Mouse (Mus musculus): ENCODE results near the gene Gm45140. TPM values are rescaled to one million over a fixed set of nuclear protein-coding genes. Genes with fewer than 3 reads are reported as not detected.
A peak's percentile ranks its signal among the peaks of the same experiment; 100 is the strongest.

The Gm45140 gene
- polyA plus RNA-seq, 1 experiment from 2014 or later = 2.8 TPM

DNA sequence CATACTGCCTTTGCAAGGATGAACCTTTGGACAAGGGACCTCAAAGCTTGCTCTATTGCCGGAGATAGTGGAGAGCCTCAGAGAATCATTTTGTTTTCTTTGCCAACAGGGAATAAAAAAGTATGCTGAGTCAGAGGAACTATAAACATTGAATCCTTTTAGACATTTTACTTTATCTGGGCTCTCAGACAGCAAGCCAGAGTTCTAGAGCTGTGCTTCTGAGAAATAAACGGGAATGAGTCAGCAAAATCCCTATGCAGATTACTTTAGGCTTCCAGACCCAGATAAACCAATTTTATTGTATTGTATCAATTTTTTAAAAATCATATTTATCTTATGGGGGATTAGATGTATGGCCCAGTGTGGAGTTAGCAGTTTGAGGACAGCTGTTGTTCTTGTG, 31.7 kb upstream of the Gm45140 start:
- H3K9ac ChIP-seq = no peak overlapping the region
- WGBS = 80% methylated on average over 2 of the region's 2 CpGs
- H3K36me3 ChIP-seq = no peaks in the 10 kb centered on the region
- H3K4me1 ChIP-seq (replicated peaks) = no peaks in the 10 kb centered on the region
- no peak for ATAC-seq (ENCODE audit: low FRiP score)
- H3K9me3 ChIP-seq = no peaks in the 10 kb centered on the region
- H3K27me3 ChIP-seq = no peaks in the 10 kb centered on the region
- no peak overlapping the region for H3K27ac ChIP-seq
- H3K4me2 ChIP-seq = no peak overlapping the region
- H3K4me3 ChIP-seq = no peak overlapping the region

DNA sequence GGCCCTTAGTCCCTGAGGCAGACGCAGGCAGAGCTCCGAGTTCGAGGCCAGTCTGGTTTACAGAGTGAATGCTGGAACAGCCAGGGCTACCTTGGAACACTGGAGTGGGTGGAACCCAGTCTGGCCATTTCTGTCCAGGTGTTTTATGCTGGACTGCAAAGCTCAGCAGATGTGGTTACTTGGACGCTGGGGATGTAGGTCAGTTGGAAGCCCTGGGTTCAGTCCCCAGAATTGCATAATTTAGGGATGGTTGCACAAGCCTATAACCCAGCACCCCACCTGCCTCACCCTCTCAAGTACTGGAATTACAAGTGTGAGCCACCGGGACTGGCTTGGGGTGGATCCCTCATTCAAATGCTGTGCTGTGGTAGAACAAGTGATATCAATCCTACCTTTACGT, 30.6 kb upstream of the Gm45140 start:
- no peaks in the 10 kb centered on the region for H3K27me3 ChIP-seq
- no peaks in the 10 kb centered on the region for H3K9me3 ChIP-seq
- no peaks in the 10 kb centered on the region for H3K4me1 ChIP-seq (replicated peaks)
- H3K9ac ChIP-seq = no peak overlapping the region
- H3K4me2 ChIP-seq = no peak overlapping the region
- no peaks in the 10 kb centered on the region for H3K36me3 ChIP-seq
- ATAC-seq (ENCODE audit: low FRiP score) = no peak
- WGBS = 86% methylated on average over 6 of the region's 6 CpGs
- H3K27ac ChIP-seq = no peak overlapping the region
- no peak overlapping the region for H3K4me3 ChIP-seq

GRCm38 (mm10) chr6:87857071-87857470, 21.5 kb upstream of the Gm45140 start:
- Histone ChIP-seq H3K9me3 (no peaks in the 10 kb centered on the region), H3K27me3 (0 out of 2 replicates have a peak, but pooled peaks cover 3% of the 10 kb centered on the region), H3K4me1 (replicated peaks) (no peaks in the 10 kb centered on the region), H3K4me3 (no peak overlapping the region), H3K9ac (no peak overlapping the region), H3K36me3 (no peaks in the 10 kb centered on the region), H3K4me2 (no peak overlapping the region), H3K27ac (no peak overlapping the region)
- WGBS = 76% methylated on average over 1 of the region's 1 CpGs
- ATAC-seq (ENCODE audit: low FRiP score) = no peak

- no peak overlapping the region for H3K9ac ChIP-seq
- H3K27me3 ChIP-seq = 0 out of 2 replicates have a peak, but pooled peaks cover 3% of the 10 kb centered on the region
- no peaks in the 10 kb centered on the region for H3K36me3 ChIP-seq
- ATAC-seq (ENCODE audit: low FRiP score) = no peak
- H3K4me3 ChIP-seq = no peak overlapping the region
- H3K27ac ChIP-seq = no peak overlapping the region
- WGBS = 88% methylated on average over 4 of the region's 4 CpGs
- H3K4me2 ChIP-seq = no peak overlapping the region
- H3K4me1 ChIP-seq (replicated peaks) = peaks cover 13% of the 10 kb centered on the region
- no peaks in the 10 kb centered on the region for H3K9me3 ChIP-seq
Measured at GRCm38 (mm10) chr6:87853446-87853845, 17.9 kb upstream of the Gm45140 start.

DNA sequence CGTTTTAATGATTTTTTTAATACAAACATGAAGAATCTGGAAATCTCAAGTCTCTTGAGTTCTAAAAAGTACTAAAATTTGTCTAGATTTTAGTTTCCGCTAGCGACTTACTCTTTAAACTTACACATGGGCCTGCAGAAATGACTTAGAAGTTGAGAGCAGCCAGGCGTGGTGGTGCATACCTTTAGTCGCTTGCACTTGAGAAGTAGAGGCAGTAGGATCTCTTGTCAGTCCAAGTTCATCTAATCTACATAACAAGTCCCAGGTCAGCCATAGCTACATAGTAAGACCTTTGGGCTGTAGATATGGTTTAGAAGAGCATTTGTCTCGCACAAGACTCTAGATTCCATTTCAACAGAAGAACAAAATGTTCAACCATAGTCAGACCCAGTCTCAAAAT, 16.3 kb upstream of the Gm45140 start:
- H3K27ac ChIP-seq = no peak overlapping the region
- no peaks in the 10 kb centered on the region for H3K9me3 ChIP-seq
- no peaks in the 10 kb centered on the region for H3K36me3 ChIP-seq
- no peak overlapping the region; the same call in 1 of the 2 replicates for H3K4me2 ChIP-seq
- H3K4me3 ChIP-seq = no peak overlapping the region
- peaks cover 28% of the 10 kb centered on the region for H3K4me1 ChIP-seq (replicated peaks)
- H3K9ac ChIP-seq = no peak overlapping the region
- WGBS = 87% methylated on average over 6 of the region's 6 CpGs
- no peaks in the 10 kb centered on the region for H3K27me3 ChIP-seq
- no peak for ATAC-seq (ENCODE audit: low FRiP score)

- under 1% methylated on average over 53 of the region's 55 CpGs for WGBS
- Histone ChIP-seq H3K4me2 (peak within 1 kb of the TSS; percentile 90), H3K27me3 (no peaks in the 10 kb centered on the region), H3K9me3 (no peaks in the 10 kb centered on the region), H3K4me1 (replicated peaks) (peaks cover 30% of the 10 kb centered on the region), H3K36me3 (no peaks in the 10 kb centered on the region), H3K4me3 (peak within 1 kb of the TSS; percentile 99), H3K27ac (peak within 1 kb of the TSS; percentile 95), H3K9ac (peak within 1 kb of the TSS; percentile 99)
- ATAC-seq (ENCODE audit: low FRiP score) = peak; percentile 98
Measured at GRCm38 (mm10) chr6:87850900-87851614, 15.5 kb upstream of the Gm45140 start, which contains the start of gene Cnbp. Cnbp (minus strand) TSS chr6:87851106.

DNA sequence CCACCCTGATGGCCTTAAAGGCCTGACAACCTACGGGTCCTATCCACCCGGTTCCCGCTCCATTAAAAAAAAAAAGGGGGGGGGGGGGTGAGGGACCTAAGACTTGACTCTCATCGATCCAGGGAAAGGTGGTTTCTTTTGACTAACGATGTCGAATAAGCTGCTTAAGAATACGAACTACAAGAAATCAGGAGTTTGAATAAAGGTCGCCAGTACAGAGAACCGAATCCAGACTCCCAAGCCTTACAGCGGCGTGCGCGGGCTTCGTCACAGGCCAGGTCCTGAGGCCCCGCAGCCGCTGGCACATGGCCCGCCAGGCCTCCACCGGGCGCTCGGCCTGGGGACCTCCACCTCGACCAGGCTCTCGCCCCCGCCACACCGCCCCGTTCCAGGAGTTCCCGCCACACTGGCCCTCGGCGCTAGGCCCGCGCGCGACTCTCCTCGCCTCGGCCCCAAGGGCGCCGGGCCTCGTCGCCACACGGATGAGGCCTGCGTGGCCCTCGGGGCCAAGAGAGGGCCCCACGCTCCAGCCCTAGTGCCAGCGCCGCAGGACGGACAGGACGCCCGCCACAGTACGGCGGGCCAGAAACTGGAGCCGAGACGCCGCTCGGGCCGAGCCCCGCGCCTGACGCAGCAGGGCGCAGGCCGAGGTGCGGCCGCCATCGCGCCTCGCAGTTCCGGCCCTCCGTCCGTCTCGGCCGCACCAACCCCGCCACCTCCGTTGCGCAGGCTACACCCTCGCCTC, 14.7 kb upstream of the Gm45140 start:
- WGBS = under 1% methylated on average over 73 of the region's 73 CpGs
- H3K4me3 ChIP-seq = peak overlapping the region; percentile 99
- no peaks in the 10 kb centered on the region for H3K9me3 ChIP-seq
- peak overlapping the region; percentile 95 for H3K27ac ChIP-seq
- H3K4me2 ChIP-seq = peak overlapping the region; percentile 90
- H3K36me3 ChIP-seq = peaks cover 3% of the 10 kb centered on the region
- peak overlapping the region; percentile 99 for H3K9ac ChIP-seq
- ATAC-seq (ENCODE audit: low FRiP score) = peak; percentile 79
- H3K4me1 ChIP-seq (replicated peaks) = peaks cover 30% of the 10 kb centered on the region
- no peaks in the 10 kb centered on the region for H3K27me3 ChIP-seq

DNA sequence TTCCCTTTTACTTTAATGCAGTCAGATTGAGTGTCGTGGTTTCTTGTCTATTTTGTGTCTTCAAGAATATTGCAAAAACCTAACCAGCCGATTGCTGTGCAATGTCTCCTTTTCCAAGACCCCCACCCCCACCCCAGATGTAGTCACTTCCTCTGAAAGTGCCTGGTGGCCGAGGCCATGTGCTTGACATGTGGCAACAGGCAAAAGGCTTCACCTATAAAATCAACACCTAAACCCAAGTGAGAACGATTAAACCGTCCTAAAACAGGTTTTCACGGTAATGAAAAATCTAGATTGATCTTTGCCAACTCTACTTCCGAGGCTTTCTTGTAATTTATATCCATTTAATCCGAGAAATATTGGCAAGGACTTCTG, 14.2 kb upstream of the Gm45140 start:
- ATAC-seq (ENCODE audit: low FRiP score) = no peak
- Histone ChIP-seq H3K36me3 (peaks cover 9% of the 10 kb centered on the region), H3K9ac (peak overlapping the region; percentile 99), H3K4me1 (replicated peaks) (peaks cover 30% of the 10 kb centered on the region), H3K9me3 (no peaks in the 10 kb centered on the region), H3K27me3 (no peaks in the 10 kb centered on the region), H3K4me3 (peak overlapping the region; percentile 99), H3K4me2 (peak overlapping the region; percentile 90), H3K27ac (peak overlapping the region; percentile 95)
- 1% methylated on average over 8 of the region's 8 CpGs for WGBS

- WGBS = 78% methylated on average over 1 of the region's 1 CpGs
- peaks cover 30% of the 10 kb centered on the region for H3K4me1 ChIP-seq (replicated peaks)
Measured at GRCm38 (mm10) chr6:87846813-87847212, 11.2 kb upstream of the Gm45140 start.

GRCm38 (mm10) chr6:87845031-87845695, 9.6 kb upstream of the Gm45140 start:
- ATAC-seq (ENCODE audit: low FRiP score) = no peak
- Histone ChIP-seq H3K9ac (no peak overlapping the region), H3K27me3 (no peaks in the 10 kb centered on the region), H3K4me2 (no peak overlapping the region), H3K4me3 (no peak overlapping the region), H3K9me3 (no peaks in the 10 kb centered on the region), H3K4me1 (replicated peaks) (peaks cover 25% of the 10 kb centered on the region), H3K36me3 (peaks cover 41% of the 10 kb centered on the region), H3K27ac (no peak overlapping the region)
- 94% methylated on average over 13 of the region's 13 CpGs for WGBS

More at GRCm38 (mm10) chr6:87846813-87847212, 11.2 kb upstream of the Gm45140 start:
- no peaks in the 10 kb centered on the region for H3K27me3 ChIP-seq
- no peak overlapping the region for H3K4me3 ChIP-seq
- peaks cover 36% of the 10 kb centered on the region for H3K36me3 ChIP-seq
- no peak overlapping the region for H3K9ac ChIP-seq
- no peak for ATAC-seq (ENCODE audit: low FRiP score)
- no peak overlapping the region for H3K27ac ChIP-seq
- no peaks in the 10 kb centered on the region for H3K9me3 ChIP-seq
- H3K4me2 ChIP-seq = no peak overlapping the region

- 16% methylated on average over 1 of the region's 1 CpGs for WGBS
- Histone ChIP-seq H3K4me1 (replicated peaks) (peaks cover 19% of the 10 kb centered on the region), H3K9me3 (no peaks in the 10 kb centered on the region), H3K36me3 (peaks cover 41% of the 10 kb centered on the region), H3K9ac (no peak overlapping the region), H3K4me2 (no peak overlapping the region), H3K27ac (no peak overlapping the region), H3K4me3 (no peak overlapping the region), H3K27me3 (no peaks in the 10 kb centered on the region)
- no peak for ATAC-seq (ENCODE audit: low FRiP score)
Measured at GRCm38 (mm10) chr6:87842254-87842653, 6.7 kb upstream of the Gm45140 start.

DNA sequence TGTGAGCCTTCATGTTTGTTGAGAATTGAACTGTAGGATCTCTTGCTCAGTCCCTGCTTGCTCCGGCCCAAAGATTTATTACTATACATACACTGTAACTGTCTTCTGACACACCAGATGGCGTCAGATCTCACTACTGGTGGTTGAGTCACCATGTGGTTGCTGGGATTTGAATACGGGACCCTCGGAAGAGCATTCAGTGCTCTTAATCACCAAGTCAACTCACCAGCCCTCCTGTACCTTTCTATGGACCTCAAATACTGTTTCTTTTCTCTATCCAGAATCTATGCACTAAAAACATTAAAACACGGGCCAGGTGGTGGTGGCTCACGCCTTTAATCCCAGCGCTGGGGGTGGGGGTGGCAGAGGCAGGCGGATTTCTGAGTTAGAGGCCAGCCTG, 6.0 kb upstream of the Gm45140 start:
- Histone ChIP-seq H3K9me3 (no peaks in the 10 kb centered on the region), H3K4me3 (no peak overlapping the region), H3K4me1 (replicated peaks) (peaks cover 20% of the 10 kb centered on the region), H3K4me2 (no peak overlapping the region), H3K27ac (no peak overlapping the region), H3K27me3 (no peaks in the 10 kb centered on the region), H3K9ac (no peak overlapping the region), H3K36me3 (peaks cover 41% of the 10 kb centered on the region)
- WGBS = 80% methylated on average over 8 of the region's 8 CpGs
- no peak for ATAC-seq (ENCODE audit: low FRiP score)

Measured in hindbrain, embryonic 13.5 days (tissue).